Mouse (Mus musculus) intestine, embryonic 14.5 days (tissue): ENCODE data around the gene Myh10. TPM values are rescaled to one million over a fixed set of nuclear protein-coding genes. Genes with fewer than 3 reads are reported as not detected.

ENCODE experiments used
- ATAC-seq: fragments of 200-750 bp; cut with Nextera tagmentation; replicated peaks from 2 replicates; pipeline ENCODE4 v1.8.0; 2017; ENCODE audit warnings: low read depth, moderate number of reproducible peaks, moderate TSS enrichment, moderate library complexity; ENCODE audit not compliant: low FRiP score, low TSS enrichment
- DNase-seq: peaks from one replicate; pipeline ENCODE4 v3.0.0-alpha.2; 2018; ENCODE audit warnings: low spot score
- H3K27ac ChIP-seq: fragments of 300-500 bp; sonication (generic); 2 replicates; pipeline ENCODE4 v1.5.1; 2014; ENCODE audit warnings: low read depth, mild to moderate bottlenecking, control low read depth
- H3K27me3 ChIP-seq: fragments of 300-500 bp; sonication (generic); replicated peaks from 2 replicates; pipeline ENCODE4 v1.6.1; 2014; ENCODE audit warnings: low read length, control low read depth; ENCODE audit not compliant: control insufficient read depth, insufficient read depth
- H3K36me3 ChIP-seq: fragments of 300-500 bp; sonication (generic); 2 replicates; pipeline ENCODE4 v1.6.1; 2014; ENCODE audit warnings: low read length, control low read depth; ENCODE audit not compliant: control insufficient read depth, insufficient read depth
- H3K4me1 ChIP-seq: fragments of 300-500 bp; sonication (generic); replicated peaks from 2 replicates; pipeline ENCODE4 v1.6.1; 2014; ENCODE audit warnings: low read length, control low read depth, mixed read lengths; ENCODE audit not compliant: control insufficient read depth, insufficient read depth
- H3K4me2 ChIP-seq: fragments of 300-500 bp; sonication (generic); 2 replicates; pipeline ENCODE4 v1.6.1; 2014; ENCODE audit warnings: low read length
- H3K4me3 ChIP-seq: fragments of 300-500 bp; sonication (generic); 2 replicates; pipeline ENCODE4 v1.5.1; 2014; ENCODE audit warnings: low read depth, low read length, control low read depth, mixed read lengths
- H3K9ac ChIP-seq: fragments of 300-500 bp; sonication (generic); 2 replicates; pipeline ENCODE4 v1.6.1; 2014; ENCODE audit warnings: mild to moderate bottlenecking, low read length
- H3K9me3 ChIP-seq: fragments of 300-500 bp; sonication (generic); 2 replicates; pipeline ENCODE4 v1.6.1; 2016; ENCODE audit warnings: low read length, control low read depth; ENCODE audit not compliant: control insufficient read depth
- WGBS: fragments of 180-500 bp; shearing (Covaris S2); extraction: QIAGEN DNeasy Blood & Tissue Kit; methylation state at CpG from one replicate; pipeline ENCODE4 v1.1.7; 2014; 5-methylcytosine and 5-hydroxymethylcytosine counted together
- polyA plus RNA-seq: library from polyadenylated mRNA; unstranded; fragments of >200 nt; fragmentation: Nextera tagmentation; extraction: Ambion mirVana; gene quantifications from 2 replicates; pipeline ENCODE4 v1.2.1, GENCODE M21; 2014

The Myh10 gene
- polyA plus RNA-seq, 1 experiment from 2014 or later, result 108 TPM

DNA sequence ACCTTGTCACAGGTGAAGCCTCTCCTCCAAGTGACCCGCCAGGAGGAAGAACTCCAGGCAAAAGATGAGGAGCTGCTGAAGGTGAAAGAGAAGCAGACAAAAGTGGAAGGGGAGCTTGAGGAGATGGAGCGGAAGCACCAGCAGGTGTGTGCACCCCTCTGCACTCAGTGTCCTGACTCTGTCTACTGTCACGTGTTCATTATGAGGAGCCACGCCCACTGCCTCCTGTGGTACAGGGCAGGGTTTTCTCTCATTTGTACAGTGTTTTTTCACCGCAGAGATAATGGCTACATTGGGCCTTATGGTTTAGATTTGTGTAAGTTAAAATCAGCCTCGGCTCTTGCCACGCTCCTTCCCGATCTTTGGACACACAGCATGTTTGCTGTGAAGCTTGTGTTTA, 94.5 kb downstream of the Myh10 start:
- Histone ChIP-seq H3K9me3 (no peaks in the 10 kb centered on the region), H3K4me1 (no peaks in the 10 kb centered on the region), H3K4me3 (no peak overlapping the region), H3K36me3 (peaks cover 98% of the 10 kb centered on the region), H3K27me3 (no peaks in the 10 kb centered on the region), H3K27ac (no peak overlapping the region), H3K9ac (no peak overlapping the region), H3K4me2 (no peak overlapping the region)
- 79% methylated on average over 8 of the region's 8 CpGs for WGBS
- DNase-seq (no peak), ATAC-seq (no peak)

DNA sequence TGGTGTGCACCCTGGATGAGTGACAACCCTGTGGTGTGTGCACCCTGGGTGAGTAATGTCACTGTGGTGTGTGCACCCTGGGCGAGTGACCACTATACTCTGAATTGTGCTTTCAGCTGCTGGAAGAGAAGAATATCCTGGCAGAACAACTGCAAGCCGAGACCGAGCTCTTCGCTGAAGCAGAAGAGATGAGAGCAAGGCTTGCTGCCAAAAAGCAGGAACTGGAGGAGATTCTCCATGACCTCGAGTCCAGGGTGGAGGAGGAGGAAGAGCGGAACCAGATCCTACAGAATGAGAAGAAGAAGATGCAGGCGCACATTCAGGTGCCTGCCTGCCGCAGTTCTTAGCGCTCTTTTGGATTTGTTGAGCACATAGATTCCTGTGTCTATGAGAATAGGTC, 95.9 kb downstream of the Myh10 start:
- no peaks in the 10 kb centered on the region for H3K9me3 ChIP-seq
- H3K27ac ChIP-seq, result no peak overlapping the region
- no peak overlapping the region for H3K4me2 ChIP-seq
- H3K4me3 ChIP-seq, result no peak overlapping the region
- ATAC-seq (no peak), DNase-seq (no peak)
- 91% methylated on average over 9 of the region's 9 CpGs for WGBS
- H3K9ac ChIP-seq, result no peak overlapping the region
- no peaks in the 10 kb centered on the region for H3K27me3 ChIP-seq
- peaks cover 97% of the 10 kb centered on the region for H3K36me3 ChIP-seq
- H3K4me1 ChIP-seq, result no peaks in the 10 kb centered on the region

DNA sequence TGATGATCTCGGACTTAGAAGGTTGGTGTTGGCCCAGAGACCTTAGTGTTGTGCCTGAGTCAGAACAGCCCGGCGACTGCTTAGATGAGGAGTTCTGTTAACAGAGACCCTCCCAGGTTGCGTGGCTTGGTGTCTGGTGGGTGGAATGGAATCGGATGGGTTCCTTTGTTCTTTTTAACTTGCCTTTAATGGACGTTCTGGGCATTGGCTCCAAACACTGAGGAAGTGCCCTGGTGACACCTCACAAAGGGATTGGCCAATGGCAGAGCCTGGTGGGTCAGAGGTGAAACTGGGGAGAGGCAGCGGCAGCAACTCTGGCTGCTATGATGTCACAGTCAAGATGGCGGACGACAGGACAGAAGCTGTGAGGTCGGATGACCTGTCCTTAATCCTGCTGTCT, 99.4 kb downstream of the Myh10 start:
- Histone ChIP-seq H3K4me2 (no peak overlapping the region), H3K9me3 (no peaks in the 10 kb centered on the region), H3K27me3 (no peaks in the 10 kb centered on the region), H3K9ac (no peak overlapping the region), H3K4me3 (no peak overlapping the region), H3K4me1 (no peaks in the 10 kb centered on the region), H3K27ac (no peak overlapping the region), H3K36me3 (peaks cover 98% of the 10 kb centered on the region)
- no peak for DNase-seq
- 88% methylated on average over 10 of the region's 10 CpGs for WGBS
- ATAC-seq, result no peak

DNA sequence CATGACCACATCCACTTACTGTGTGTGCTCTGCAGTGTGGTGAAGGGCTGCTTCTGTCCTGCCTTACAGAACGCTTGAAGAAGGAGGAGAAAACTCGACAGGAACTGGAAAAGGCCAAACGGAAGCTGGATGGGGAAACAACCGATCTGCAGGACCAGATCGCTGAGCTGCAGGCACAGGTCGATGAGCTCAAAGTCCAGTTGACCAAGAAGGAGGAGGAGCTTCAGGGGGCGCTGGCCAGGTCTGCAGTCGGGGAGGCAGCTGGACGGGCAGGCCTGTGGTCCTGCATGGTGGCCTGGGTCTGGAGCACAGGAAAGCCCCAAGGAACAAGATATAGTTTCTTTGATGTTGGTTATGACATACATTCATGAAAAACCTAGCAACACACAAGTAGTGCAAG, 100.4 kb downstream of the Myh10 start:
- no peaks in the 10 kb centered on the region for H3K9me3 ChIP-seq
- H3K27me3 ChIP-seq, result no peaks in the 10 kb centered on the region
- H3K27ac ChIP-seq, result no peak overlapping the region
- H3K4me1 ChIP-seq, result no peaks in the 10 kb centered on the region
- peaks cover 95% of the 10 kb centered on the region for H3K36me3 ChIP-seq
- no peak overlapping the region for H3K4me2 ChIP-seq
- no peak overlapping the region for H3K9ac ChIP-seq
- ATAC-seq (no peak), DNase-seq (no peak)
- 82% methylated on average over 9 of the region's 9 CpGs for WGBS
- H3K4me3 ChIP-seq, result no peak overlapping the region

DNA sequence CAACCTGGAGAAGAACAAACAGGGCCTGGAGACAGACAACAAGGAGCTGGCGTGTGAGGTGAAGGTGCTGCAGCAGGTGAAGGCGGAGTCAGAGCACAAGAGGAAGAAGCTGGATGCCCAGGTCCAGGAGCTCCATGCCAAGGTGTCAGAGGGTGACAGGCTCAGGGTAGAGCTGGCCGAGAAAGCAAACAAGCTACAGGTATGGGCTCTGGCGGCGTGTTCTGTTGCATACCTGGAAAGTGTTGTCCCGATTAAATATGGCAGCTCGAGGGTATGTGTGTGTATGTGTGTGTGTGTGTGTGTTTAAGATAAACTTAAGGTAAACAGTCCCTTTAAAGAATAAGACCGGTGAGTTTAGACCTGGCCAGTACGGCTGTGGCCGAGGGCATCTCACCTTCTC, 106.9 kb downstream of the Myh10 start:
- peaks cover 97% of the 10 kb centered on the region for H3K36me3 ChIP-seq
- DNase-seq (no peak), ATAC-seq (no peak)
- no peak overlapping the region for H3K27ac ChIP-seq
- no peaks in the 10 kb centered on the region for H3K4me1 ChIP-seq
- no peaks in the 10 kb centered on the region for H3K9me3 ChIP-seq
- no peaks in the 10 kb centered on the region for H3K27me3 ChIP-seq
- WGBS, result 84% methylated on average over 10 of the region's 10 CpGs
- H3K4me2 ChIP-seq, result no peak overlapping the region
- no peak overlapping the region for H3K9ac ChIP-seq
- H3K4me3 ChIP-seq, result no peak overlapping the region

DNA sequence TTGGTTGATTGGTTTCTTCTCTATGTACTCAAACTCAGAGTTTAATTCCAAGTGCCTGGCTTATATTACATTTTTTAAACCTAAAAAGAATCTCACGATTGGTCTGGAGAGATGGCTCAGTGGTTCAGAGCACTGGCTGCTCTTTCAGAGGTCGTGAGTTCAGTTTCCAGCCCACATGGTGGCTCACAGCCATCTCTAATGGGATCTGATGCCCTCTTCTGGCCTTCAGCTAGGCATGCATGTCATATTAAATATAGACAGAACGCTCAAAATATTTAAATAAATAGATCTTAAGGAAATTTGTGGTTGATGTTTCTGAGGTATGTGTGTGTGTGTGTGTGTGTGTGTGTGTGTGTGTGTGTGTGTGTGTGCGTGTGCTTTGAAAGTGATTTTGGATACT, 113.8 kb downstream of the Myh10 start:
- Histone ChIP-seq H3K4me2 (no peak overlapping the region), H3K36me3 (peaks cover 98% of the 10 kb centered on the region), H3K27me3 (no peaks in the 10 kb centered on the region), H3K4me1 (no peaks in the 10 kb centered on the region), H3K4me3 (no peak overlapping the region), H3K27ac (no peak overlapping the region), H3K9ac (no peak overlapping the region), H3K9me3 (no peaks in the 10 kb centered on the region)
- WGBS, result 68% methylated on average over 4 of the region's 4 CpGs
- DNase-seq (no peak), ATAC-seq (no peak)

DNA sequence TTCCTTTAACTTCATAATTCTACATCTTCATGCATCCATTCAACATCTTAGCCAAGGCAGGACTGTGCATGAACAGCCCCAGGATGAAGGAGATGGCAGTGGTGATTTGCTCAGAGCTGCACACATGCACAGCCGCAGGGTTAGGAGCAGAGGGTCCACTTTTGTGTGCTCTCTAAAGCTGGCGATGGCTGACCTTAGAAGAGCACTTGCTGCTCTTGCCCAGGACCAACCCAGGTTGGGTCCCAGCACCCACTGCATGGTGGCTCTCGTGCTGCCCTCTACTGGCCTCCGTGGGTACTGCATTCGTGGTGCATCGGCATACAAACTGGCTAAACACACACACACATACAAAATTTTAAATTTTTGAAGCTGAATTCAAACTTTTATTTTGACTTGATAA, 116.4 kb downstream of the Myh10 start:
- Histone ChIP-seq H3K4me2 (no peak overlapping the region), H3K4me3 (no peak overlapping the region), H3K9me3 (no peaks in the 10 kb centered on the region), H3K36me3 (peaks cover 97% of the 10 kb centered on the region), H3K9ac (no peak overlapping the region), H3K27ac (no peak overlapping the region), H3K4me1 (no peaks in the 10 kb centered on the region), H3K27me3 (no peaks in the 10 kb centered on the region)
- WGBS, result 39% methylated on average over 6 of the region's 6 CpGs
- 0 out of 2 replicates have a peak, but pooled peaks have one; percentile 67 for ATAC-seq
- DNase-seq, result peak; percentile 93

DNA sequence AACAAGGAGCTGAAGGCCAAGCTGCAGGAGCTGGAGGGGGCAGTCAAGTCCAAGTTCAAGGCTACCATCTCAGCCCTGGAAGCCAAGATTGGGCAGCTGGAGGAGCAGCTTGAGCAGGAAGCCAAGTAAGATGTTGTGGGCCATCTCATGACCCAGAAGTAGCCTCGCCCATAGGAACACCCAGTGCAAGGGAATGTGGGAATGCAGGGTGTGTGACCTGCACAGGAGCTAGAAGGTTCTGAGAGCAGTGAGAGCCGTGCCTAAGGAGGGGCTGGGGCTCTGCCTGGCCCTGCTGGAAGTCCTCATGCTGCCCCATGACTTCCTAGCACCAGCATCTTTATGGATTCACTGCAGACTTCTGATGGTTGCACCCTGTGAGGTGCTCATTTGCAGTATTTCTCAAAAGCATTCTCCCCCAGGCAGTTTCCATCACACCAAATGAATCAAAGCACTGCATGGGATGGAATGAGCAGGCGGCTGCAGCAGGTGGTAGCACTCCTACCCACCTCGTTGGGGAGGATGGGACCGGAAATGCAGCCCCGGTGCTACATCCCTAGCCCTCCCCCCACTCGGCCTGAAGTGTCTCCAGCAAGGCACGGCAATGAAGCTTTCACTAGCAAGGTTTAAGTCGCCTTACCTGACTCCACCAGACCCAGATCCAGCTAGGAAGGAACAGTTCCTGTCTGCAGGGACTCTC, 120.7 kb downstream of the Myh10 start:
- Histone ChIP-seq H3K9ac (no peak overlapping the region), H3K27ac (no peak overlapping the region), H3K4me3 (no peak overlapping the region), H3K36me3 (peaks cover 92% of the 10 kb centered on the region), H3K27me3 (no peaks in the 10 kb centered on the region), H3K9me3 (no peaks in the 10 kb centered on the region), H3K4me2 (no peak overlapping the region), H3K4me1 (no peaks in the 10 kb centered on the region)
- 80% methylated on average over 9 of the region's 9 CpGs for WGBS
- ATAC-seq, result no peak
- DNase-seq, result no peak

DNA sequence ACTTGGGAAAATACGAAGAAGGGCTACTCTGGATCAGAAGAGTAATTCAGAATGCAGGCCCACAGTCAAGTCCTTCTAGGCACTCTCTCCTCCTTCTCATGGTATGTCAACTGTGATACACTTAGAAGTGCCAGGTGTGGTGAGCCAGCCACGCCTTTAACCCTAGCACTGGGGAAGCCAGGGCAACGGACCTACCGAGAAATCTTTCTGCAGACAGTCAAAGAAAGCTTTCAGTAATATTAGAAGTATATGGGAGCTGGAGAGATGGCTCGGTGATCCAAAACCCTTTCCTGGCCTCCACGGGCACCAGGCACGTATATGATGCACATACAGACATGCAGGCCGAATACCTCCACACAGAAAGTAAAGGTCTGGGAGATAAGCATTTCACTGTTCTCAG, 127.1 kb downstream of the Myh10 start:
- Histone ChIP-seq H3K36me3 (peaks cover 78% of the 10 kb centered on the region), H3K27me3 (no peaks in the 10 kb centered on the region), H3K9ac (no peak overlapping the region), H3K27ac (no peak overlapping the region), H3K4me2 (no peak overlapping the region), H3K4me1 (no peaks in the 10 kb centered on the region), H3K4me3 (no peak overlapping the region), H3K9me3 (no peaks in the 10 kb centered on the region)
- 86% methylated on average over 8 of the region's 8 CpGs for WGBS
- ATAC-seq (no peak), DNase-seq (no peak)
